Mouse (Mus musculus) lung, postnatal 0 days (tissue): ENCODE measurements at regions not wholly inside any gene's neighbourhood (a gene's known extent, or its start where the extent isn't known, plus 50 kb on each side); places are given as distances from the start of the nearest gene placed in this dataset.

ENCODE experiments used
- CTCF ChIP-seq: IDR thresholded peaks from 2 replicates; pipeline ENCODE4 v1.5.1; 2016; ENCODE audit warnings: antibody characterized with exemption, mild to moderate bottlenecking
- EP300 ChIP-seq: IDR thresholded peaks from 2 replicates; pipeline ENCODE4 v1.6.1; 2016; ENCODE audit warnings: antibody characterized with exemption, mild to moderate bottlenecking, control low read depth

DNA sequence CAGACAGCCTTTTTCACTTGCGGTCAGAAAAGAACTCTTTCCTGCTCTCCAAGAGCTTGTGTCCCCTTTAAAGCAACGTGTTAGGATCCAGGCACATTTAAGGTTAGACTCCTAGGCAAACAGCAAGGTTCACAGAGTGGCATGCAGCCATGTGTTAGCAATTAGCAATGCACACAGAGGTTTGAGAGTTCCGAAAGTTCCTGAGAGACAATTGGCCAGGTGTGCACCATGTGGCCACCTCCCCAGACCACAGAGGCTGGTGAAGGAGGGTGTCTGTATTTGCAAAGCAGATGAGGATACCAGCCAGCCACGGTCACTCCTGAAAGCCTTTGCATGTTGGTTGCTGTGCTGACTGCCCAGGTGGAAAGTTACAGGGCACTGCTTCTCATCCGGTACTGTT is 240.6 kb downstream of the H2al1j start:
- TF ChIP-seq CTCF (no peak), EP300 (no peak)
